Mouse (Mus musculus) T-cell, adult 2 months (primary cell): Measurements from ENCODE around the gene Ncoa4.
"Not testable (repeated sequence)": the region's sequence is repeated elsewhere in the genome, so short reads cannot be mapped to it uniquely, and the experiment has no call there.

Experiments used
- DNase-seq: peaks from one replicate; pipeline ENCODE4 v3.0.0; 2022; ENCODE audit warnings: low spot score

Gene Ncoa4

DNA sequence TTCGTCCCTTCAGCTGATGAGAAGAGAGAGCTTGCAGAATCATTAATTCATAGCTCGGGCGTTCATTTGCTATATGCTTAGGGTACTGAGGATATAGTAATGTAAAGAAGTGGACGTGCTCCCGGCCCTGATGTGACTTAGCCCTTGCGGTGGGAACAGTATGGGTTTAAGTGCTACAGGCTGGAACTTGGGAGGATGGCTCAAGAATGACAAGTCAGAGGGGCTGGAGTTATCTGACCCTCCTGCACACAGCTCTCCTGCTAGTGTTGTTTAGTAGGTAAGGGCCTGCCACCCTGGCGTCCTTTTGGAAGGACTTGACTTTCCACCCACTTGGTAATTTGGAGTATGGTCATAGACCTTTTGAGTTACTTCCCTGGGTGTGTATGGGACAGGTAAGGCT, 898 bp downstream of the Ncoa4 start:
- DNase-seq = no peak

DNA sequence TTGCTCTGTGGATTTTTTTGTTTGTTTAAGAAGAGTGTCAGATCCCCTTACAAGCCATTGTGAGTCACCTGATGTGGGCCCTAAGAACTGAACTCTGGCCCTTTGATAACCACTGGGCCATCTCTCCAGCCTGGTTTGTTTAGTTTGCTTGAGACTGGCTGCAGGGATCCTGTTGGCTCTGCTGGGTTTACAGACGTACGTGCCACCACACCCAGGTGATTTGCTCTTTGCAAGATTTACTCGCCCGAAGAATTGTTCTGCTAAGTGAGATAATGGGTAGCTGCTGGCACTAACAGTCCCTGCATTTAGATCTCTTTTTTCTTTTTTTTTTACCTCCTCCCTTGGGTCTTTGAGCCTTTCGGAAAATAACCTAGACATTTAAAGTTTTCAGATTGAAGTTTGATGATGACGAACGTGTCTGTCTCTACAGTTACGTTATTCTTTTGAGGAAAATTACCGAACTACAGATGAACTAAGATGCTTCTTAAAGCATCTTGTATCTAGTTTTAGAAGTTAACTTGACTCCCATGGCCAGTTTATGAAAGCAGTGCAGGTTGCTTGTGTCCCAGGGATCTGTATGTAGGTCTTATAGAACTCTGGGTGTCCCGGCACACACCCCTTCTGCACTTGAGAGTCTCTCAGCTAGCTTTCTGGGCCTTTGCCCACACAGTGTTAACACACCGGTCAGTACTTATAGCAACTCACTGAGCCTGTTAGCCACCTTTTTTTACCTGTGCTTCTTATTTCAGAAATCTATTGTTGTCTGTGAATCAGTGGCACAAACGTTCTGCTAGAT, 1.6 kb downstream of the Ncoa4 start:
- DNase-seq = no peak

DNA sequence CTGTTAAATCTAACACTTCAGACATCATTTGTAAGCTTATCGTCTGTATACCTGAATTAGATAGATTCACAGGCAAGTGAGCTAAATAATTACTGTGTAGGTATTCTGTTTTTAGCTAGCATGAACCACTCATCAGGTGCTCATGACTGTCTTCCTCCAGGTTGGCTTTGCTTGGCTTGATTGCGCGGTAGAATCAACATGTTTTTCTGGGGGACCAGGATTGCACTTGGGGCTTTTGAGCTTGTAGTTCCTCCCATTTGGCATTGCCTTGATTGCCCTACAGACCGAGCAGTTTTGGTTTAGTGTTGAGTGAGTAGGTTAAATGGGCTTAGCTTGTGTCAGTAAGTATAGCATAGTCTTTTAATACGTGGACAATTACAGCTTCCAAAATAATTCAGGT, 2.6 kb downstream of the Ncoa4 start:
- DNase-seq = no peak

DNA sequence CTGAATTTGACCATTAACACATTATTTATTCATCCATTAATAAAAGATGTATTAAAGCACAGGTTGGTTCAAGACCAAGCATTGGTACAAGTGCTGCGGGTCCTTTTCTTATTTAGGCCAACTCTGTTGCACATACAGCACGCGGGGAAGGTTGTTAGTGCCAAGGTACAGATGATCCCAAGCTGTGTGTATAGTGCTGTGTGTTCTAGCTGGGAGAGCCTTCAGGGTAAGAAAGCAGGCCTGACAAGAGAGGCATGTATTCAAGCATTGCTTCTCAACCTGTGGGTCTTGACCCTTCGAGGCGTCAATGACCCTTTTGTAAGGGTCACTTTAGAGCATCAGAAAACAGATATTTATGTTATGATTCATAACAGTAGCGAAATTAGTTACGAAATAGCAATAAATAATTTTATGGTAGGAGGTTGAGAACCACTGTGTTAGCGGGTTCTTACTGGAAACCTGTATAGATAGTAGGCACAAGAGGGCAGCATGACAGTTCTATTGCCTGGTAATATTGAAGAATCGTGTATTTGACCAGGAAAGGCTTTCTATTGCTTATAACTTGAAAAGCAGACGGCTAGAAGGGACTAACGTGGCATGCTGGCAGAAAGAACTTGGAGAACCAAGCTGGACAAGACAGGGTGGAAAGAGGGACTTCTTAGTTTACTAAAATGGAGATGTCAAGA, 3.7 kb downstream of the Ncoa4 start:
- DNase-seq = no peak

DNA sequence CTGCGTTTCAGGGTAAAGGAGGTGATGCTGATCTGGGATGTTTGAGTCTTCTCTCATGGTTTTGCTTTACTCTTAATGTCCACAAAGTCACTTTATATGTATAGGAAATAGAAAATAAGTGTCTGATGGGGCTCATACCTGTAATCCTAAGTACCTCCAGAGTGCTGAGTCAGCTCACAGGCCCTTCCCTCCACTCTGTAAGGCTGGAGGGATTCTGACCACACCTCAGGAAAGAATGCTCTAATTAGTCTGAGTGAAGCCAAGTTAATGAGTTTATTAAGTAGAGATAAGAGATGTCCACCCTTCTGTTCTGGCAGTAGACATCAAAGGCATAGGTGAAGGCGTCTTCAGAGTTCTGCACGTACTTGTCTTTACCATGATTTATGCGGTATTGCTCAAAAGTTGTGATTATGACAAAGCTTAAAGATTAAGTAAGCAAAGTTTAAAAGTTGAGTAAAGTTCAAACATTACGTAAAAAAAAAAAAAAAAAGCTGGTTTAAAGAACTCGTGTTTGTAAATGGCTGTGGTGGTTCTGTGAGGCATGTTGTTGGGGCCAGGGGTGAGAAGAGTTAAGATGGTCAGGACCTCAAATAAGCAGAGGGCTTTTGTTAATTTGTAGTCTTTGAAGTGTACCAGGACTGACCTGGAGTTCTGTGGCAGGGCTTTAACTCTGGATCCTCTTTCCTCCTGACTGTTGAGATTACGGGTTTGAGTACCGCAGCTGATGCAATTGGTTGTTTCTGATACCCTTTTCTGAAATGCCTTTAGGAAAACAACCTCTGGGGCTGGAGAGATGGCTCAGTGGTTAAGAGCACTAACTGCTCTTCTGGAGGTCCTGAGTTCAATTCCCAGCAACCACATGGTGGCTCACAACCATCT, 4.7 kb downstream of the Ncoa4 start:
- no peak for DNase-seq

DNA sequence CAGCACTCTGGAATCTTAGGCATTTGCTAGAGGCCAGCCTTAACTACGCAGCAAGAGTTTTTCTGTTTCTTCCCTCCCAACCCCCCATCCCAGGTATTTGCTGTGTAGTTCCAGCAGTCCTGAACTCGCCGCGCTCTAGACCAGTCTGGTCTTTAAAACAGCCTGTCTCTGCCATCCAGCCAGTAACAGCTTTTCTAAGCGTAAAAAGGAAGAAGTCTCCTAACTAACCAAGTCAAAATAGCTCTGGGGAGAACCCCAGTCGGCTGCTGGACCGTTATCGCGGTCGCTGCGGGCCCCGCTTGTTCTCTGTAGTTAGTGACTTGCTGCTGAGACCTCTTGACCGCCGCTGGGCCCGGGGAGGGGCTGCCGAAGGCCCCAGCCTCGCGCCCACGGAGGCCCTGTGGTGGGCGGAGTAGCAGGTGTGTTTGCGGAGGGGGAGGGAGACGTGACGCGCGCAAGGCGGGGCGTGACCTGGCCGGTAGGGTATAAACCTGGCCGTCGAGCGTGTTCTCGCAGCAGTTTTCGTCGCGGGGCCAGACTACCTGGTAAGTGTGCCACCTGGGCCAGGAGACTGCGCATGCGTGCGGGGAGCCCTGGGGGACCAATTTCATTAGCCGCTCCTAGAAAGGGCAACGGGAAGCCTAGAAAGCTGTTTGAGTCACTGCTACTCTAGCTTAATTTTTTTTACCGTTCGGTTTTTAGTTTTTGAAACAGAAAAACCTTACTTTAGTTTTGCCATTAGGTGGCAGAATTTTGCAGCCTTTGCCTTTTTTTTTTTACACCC, 5.8 kb downstream of the Ncoa4 start:
- peak; percentile 88 for DNase-seq

DNA sequence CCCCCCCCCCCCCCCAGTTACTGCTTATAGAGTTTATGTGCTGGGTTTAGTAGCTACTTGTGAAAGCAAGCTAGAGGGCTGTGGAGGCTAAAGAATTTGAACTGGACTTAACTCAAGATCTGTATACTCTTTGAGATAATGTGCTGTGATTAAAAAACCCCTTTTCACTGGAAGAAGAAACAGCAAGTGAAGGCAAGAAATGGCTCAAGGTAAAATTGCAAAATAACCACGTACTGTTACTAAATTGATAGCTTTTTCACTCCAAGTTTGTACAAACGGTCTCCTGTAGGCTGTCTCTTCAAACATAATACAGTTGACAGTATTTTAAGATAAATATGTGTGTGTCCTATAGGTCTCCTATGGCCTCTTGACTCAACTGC, 6.4 kb downstream of the Ncoa4 start:
- DNase-seq = no peak

DNA sequence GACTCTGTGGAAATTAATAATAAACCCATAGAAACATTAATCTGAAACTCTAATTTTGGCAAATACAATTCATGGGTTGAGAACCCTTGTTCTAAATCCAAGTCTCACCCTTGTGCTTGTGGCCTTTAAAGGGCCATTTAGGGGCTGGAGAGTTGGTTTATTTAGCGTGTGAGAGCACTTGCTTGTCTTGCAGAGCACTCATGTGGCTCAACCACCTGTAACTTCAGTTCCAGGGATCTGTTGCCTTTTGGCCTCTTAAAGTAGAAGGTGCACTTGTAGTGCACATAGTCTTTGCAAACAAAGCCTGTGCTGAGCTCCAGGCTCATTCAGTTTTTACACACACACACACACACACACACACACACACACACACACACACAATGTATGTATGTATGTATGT, 7.2 kb downstream of the Ncoa4 start:
- no peak for DNase-seq

DNA sequence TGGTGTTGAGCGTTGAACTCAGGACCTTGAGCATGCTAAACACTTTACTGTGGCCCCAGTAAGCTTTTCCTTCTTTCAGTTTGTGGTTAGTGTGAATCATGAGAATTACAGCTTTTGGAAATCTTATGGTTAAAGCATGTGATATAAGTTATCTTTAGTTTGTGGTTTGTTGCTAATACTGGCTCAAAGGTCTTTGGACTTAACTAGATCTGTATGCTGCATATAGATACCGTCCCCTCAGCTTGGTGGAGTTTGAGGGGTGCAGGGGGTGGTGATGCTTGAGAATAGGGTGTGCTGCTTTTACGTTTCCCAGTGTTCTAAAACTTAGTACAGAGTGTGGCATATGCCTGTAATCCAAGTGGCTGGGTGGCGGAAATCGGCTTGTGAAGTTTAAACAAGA, 7.7 kb downstream of the Ncoa4 start:
- DNase-seq = no peak

DNA sequence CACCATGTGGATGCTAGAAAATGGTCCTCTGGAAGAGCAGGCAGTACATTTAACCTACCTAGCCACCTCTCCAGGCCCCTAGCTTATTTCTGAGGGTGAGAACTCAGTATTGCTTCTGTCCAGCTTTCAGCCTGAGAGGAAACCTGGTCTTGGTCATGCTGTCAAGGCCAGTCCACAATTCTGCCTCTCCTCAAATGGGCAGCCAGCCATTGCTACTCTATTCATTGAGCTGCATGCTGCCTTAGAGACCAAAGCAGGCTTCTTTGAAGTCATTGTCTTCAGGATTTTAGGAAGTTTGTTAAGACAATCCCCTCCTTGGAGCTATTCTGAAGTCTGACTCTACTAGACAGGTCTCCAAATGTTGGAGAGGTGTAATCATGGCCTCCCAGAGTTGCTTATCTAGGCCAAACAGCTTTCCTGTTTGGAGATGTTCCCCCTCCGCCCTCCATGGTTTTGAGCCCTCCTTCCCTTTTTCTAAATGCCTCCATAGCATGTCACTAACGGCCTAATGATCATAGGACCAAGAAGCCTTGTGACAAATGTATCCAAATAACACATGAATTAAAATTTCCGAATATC, 9.1 kb downstream of the Ncoa4 start:
- no peak for DNase-seq

DNA sequence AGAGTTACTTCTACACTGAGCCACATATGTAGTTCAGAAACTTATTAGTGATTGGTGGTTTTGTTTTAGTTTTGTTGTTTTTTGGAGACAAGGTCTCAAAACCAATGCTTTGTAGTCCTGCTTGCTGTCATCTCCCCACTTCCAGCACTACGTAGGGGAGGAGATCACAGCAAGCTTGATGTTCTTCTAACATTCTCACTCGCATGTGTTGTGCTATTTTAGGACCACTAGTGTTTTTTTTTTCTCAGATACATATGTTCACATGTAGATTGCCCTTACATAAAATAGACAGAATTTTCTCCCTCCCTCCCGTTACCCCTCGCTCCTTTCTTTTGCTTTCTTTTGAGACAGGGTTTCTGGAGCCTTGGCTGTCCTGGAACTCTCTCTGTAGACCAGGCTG, 10.5 kb downstream of the Ncoa4 start:
- DNase-seq = no peak

DNA sequence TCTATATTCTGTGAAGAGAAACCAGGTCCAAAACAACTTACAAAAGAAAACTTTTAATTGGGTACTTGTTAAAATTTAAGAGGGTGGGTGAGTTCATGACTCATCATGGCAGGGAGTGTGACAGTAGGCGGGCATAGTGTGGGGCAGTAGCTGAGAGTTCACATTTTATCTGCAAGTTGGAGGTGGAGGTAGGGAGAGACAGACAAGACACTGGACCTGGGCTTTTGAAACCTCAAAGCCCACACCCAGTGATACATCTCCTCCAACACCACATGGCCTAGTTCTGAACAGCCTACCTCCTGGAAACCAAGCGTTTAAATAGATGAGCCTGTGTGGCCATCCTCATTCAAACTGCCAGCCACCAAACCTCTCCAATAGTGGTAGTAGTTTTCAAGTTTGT, 15.6 kb downstream of the Ncoa4 start:
- DNase-seq = no peak

DNA sequence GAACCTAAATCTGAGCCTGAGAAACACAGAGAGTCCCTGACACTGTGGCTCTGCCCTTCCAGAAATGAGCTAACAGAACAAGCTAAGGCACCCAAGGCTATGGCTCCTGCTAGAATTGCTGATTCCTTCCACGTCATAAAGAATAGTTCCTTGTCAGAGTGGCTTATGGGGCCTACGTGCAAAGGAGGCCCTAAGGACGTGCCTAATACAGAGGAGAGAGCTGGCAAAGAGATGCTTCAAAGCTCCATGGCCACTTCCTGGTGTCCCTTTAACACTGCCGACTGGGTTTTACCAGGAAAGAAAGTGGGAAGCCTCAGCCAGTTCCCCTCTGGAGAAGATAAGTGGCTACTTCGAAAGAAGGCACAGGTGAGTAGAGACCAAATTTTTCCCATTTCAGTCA, 16.9 kb downstream of the Ncoa4 start:
- DNase-seq = not testable (repeated sequence)

DNA sequence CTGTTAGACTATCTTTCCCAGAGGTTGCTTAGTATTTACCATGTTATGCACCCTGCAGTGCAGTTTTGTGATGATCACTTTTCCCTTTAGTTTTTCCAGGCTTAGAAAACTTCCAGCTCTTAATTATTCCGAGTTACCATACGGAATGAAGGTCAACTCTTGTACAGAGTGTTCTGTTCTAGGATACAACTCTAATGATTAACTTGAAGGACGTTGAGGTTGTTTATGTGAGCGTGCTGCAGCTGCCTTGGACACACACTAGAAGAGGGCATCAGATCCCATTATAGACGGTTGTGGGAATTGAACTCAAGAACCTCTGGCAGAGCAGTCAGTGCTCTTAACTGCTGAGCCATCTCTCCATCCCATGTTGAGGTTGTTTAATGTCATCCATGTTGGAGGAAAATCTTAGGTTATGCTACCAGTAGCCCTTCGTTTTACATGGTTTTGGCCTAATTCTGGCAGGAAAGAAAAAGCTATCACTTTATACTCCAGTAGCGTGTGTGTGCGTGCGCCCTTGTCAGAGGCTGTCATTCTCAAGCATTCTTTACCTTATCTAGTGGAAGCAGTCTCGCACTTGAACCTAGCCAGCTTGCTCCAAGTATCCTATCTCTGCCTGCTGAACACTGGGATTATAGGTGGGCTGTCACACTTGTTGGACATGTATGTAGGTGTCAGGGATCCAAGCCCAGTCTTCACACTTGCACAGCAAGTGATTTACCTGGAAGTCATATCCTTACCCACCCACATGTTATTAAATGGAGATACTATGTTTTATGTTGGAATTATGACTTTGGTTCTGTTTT, 19.9 kb downstream of the Ncoa4 start:
- no peak for DNase-seq

DNA sequence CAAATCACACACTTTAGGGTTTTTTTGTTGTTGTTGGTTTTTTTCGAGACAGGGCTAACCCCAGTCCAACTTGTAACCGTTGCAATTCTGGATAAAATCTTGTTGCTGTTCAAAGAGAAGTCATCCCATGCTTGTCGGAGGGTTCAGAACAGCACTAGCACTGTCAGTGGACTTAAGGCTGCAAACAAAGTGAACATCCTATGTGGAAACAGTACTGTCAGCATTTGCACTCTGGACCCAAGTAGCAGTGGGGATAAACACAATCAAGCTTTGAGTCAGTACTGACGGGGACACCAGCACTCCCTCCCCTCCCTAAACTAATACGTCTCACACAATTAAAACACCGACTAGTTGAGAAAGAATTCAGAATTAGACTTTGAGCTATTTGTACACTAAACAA, 21.2 kb downstream of the Ncoa4 start:
- no peak for DNase-seq

DNA sequence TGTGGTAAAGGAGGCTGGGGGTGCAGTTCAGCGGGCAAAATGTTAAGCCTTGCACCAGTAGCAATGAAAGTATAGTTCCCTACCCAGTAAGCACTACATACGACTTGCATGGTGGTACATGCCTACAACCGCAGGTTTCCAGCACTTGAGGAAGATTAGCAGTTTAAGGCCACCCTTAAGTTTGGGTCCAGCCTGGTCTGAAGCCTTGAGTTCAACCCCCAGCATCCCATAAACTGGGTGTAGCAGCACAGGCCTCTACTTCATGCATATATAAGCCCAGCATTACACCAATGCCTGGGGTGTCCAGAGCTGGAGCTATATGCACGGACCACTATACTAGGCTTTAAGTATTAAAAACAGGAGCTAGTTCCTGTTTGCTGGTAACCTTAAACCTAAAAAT, 24.2 kb downstream of the Ncoa4 start:
- DNase-seq = no peak

DNA sequence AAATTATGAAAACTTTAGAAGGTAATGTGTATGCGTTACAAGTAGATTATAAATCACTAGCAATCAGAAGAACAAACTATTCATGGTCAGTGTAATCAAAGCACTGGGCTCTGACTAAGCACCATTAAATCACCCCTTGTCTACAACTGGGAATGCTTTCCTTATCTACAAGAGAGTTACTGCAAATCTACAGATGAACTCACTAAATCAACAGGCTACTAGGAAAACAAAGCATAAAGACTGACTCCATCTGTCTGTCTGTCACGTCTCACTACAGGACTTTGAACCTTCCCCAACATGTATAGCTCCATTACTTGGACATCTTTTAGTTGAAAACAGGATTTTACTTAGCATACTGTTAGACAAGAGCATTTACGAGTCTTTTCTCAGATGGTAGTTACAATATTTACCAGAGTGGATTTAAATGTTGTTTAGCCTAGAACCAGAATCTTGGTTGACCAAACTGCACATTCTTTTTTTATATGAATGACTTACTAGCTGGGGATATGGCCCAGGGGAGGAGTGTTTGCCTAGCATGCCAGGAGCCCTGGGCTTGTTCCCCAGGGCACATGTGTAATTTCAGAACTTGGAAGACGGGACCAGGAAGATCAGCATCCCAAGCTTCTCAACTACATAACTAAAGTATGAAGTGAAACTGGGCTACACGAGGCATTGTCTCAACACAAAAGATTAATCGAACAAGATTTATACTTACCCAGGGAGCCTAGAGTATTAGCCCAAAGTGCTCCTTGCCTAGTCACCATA, 31.1 kb downstream of the Ncoa4 start:
- no peak for DNase-seq

DNA sequence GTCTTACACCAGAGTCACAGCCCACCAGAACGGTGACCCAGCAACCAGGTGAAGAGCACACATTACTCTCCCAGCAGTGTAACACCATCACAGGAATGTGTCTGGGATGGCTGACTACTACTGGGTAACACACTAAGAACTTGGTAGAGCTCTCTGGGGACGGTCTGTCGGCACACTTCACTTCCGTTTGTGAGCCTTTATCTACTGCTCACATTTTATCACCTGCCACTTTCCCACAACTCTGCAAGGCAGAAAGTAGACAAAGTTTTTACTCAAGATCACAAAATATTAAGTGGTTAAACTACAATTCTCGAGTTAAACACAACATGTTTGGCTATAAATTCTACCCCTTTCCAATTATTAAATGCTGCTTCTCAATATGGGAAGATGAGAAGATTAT, 32.3 kb downstream of the Ncoa4 start:
- DNase-seq = no peak

DNA sequence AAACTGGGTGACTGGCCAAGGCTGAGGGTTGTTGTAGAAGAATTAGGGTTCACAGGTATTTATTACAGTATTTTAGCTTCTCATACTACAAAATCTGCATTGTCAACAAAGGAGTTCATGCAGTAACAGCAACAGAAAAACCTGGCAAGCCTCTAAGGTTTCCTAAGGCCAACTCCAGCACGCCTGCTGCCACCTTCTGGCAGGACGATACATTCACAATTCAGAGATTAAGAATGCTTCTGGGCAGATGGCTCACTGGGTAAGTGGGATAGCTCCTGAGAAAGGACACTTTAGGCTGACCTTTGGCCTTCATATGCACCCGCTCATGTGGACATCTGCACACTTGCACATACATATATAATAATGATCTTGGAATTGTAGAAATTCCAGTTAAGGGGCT, 32.8 kb downstream of the Ncoa4 start:
- DNase-seq = peak; percentile 46

DNA sequence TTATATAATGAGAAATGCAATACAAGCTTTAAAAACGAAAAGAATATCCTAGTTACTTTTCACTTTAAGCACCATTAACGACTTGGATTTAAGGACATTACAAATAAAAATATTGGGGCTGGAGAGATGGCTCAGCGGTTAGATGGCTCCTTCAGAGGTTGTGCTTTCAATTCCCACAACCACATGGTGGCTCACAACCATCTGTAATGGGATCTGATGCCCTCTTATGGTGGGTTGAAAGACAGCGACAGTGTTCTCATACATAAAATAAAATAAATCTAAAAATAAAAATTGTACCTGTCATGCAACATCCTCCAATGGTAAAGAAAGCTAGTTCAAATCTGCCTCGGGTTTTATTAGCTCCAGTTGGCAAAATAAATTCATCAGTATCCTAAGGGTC, 33.9 kb downstream of the Ncoa4 start:
- DNase-seq = not testable (repeated sequence)
